In the genomic region with DNA sequence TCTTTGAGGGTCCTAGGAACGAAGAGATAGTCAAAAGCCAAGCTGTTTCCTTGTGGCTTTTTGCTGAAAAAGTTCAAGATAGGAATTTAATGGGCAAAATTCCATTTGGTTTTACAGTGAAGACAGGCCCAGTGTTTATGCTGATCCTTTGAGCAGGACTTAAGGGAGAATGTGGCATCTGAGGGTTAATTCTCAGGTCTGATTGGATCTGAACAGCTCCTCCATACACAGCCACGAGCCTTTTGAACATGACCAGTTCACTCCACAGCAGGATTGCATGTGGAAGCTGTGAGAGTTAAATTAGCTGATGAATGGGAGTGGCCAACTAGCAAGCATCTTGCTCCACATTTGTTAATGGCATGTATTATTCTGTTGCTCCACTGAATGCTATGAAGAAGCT, we compare ENCODE assay signal across 12 mouse cellular contexts.
DNase-seq lines count a peak whose midpoint lies in the region; ATAC-seq and TF ChIP-seq lines count a peak whose summit lies in the region.
"Had no signal": no experiment of that assay in that cellular context is flagged by ENCODE, and none has a peak within 500 bp of the region (broad histone marks: within the 10 kb centered on the region; RNA-seq: fewer than 3 reads in every experiment).

No protein-coding gene starts in this region.

- peak overlapping the region; percentile 6; the same call in 1 of the 2 replicates for H3K27ac ChIP-seq in hindbrain, embryonic 10.5 days
- H3K27ac ChIP-seq in midbrain, embryonic 10.5 days (replicated peaks): peak overlapping the region; percentile 53; the same call in 1 of the 2 replicates
- H3K27ac ChIP-seq: liver, embryonic 12.5 days had no signal

- H3K9me3 ChIP-seq in hindbrain, embryonic 10.5 days: peaks cover 7% of the 10 kb centered on the region; the same call in 1 of the 2 replicates
- 0 out of 2 replicates have a peak, but pooled peaks cover 5% of the 10 kb centered on the region for H3K9me3 ChIP-seq in midbrain, embryonic 10.5 days (replicated peaks)
- H3K9me3 ChIP-seq: liver, embryonic 12.5 days had no signal

- H3K27me3 ChIP-seq in hindbrain, embryonic 10.5 days (ENCODE audit: insufficient read depth, poor library complexity, severe bottlenecking): no peaks in the 10 kb centered on the region
- no peaks in the 10 kb centered on the region for H3K27me3 ChIP-seq in midbrain, embryonic 10.5 days (ENCODE audit: low read depth, poor library complexity, severe bottlenecking)
- H3K27me3 ChIP-seq: liver, embryonic 12.5 days had no signal

- no peak for ATAC-seq in cerebellum, adult (ENCODE audit: insufficient number of reproducible peaks, low FRiP score, low TSS enrichment)

- DNase-seq in embryo, embryonic 11 days: peak; percentile 50
- no peak for DNase-seq in embryo, embryonic 9.5 days (ENCODE audit: extremely low spot score)
- peak; percentile 52 for DNase-seq in brain, embryonic 14.5 days (ENCODE audit: low read depth)
- DNase-seq in hindbrain, embryonic 10.5 days (ENCODE audit: low spot score): no peak
- DNase-seq in midbrain, embryonic 10.5 days (ENCODE audit: low spot score): no peak
- DNase-seq in spleen, postnatal 10 days (ENCODE audit: low spot score in 2 of 2): no peak
- DNase-seq in gastrocnemius, postnatal 10 days: no peak
- DNase-seq: adrenal gland, postnatal 25 days; kidney, postnatal 36 days had no signal

- no peak for TF ChIP-seq POLR2A in brain, embryonic 14.5 days (IDR thresholded peaks at IDR 0.05; ENCODE audit: borderline replicate concordance, extremely low read depth, insufficient read depth, insufficient read length, poor library complexity, severe bottlenecking)

- H3K4me3 ChIP-seq in hindbrain, embryonic 10.5 days: peak overlapping the region; percentile 31; the same call in 1 of the 2 replicates
- H3K4me3 ChIP-seq in midbrain, embryonic 10.5 days: peak overlapping the region; percentile 40
- H3K4me3 ChIP-seq: liver, embryonic 12.5 days; myocyte had no signal

- H3K36me3 ChIP-seq in hindbrain, embryonic 10.5 days: no peaks in the 10 kb centered on the region
- H3K36me3 ChIP-seq in midbrain, embryonic 10.5 days: no peaks in the 10 kb centered on the region
- H3K36me3 ChIP-seq: liver, embryonic 12.5 days had no signal

- H3K4me1 ChIP-seq in hindbrain, embryonic 10.5 days (replicated peaks): peaks cover 11% of the 10 kb centered on the region
- peaks cover 13% of the 10 kb centered on the region for H3K4me1 ChIP-seq in midbrain, embryonic 10.5 days
- H3K4me1 ChIP-seq: liver, embryonic 12.5 days had no signal

- no peak for TF ChIP-seq CTCF in brain, embryonic 14.5 days (IDR thresholded peaks at IDR 0.05; ENCODE audit: borderline replicate concordance, extremely low read depth, insufficient read depth, insufficient read length)

- 19% methylated on average over 2 of the region's 2 CpGs for WGBS in hindbrain, embryonic 10.5 days
- 6% methylated on average over 2 of the region's 2 CpGs for whole genome bisulfite sequencing in midbrain, embryonic 10.5 days

Comparison
In these comparisons a context has a peak if more than half of its experiments do, and no peak if none do; other contexts are left out.
1. DNase-seq: peak in embryo, embryonic 11 days (single experiment) and brain, embryonic 14.5 days (single experiment); none in embryo, embryonic 9.5 days (single experiment), hindbrain, embryonic 10.5 days (single experiment), midbrain, embryonic 10.5 days (single experiment), spleen, postnatal 10 days (0 of 2) and gastrocnemius, postnatal 10 days (single experiment).